Mouse (Mus musculus) hindbrain, postnatal 0 days (tissue): ENCODE results near the gene Ncoa5. TPM values are rescaled to one million over a fixed set of nuclear protein-coding genes. Genes with fewer than 3 reads are reported as not detected.
A peak's percentile ranks its signal among the peaks of the same experiment; 100 is the strongest.

ENCODE experiments used
- ATAC-seq: fragments of 200-750 bp; cut with Nextera tagmentation; 2 replicates; pipeline ENCODE4 v1.8.0; 2017; ENCODE audit warnings: mild to moderate bottlenecking, moderate TSS enrichment, moderate library complexity
- DNase-seq: peaks from one replicate; pipeline ENCODE4 v3.0.0-alpha.2; 2015; ENCODE audit warnings: low spot score
- H3K27ac ChIP-seq: fragments of 300-500 bp; sonication (generic); 2 replicates; pipeline ENCODE4 v1.5.1; 2014; ENCODE audit warnings: mild to moderate bottlenecking
- H3K27me3 ChIP-seq: fragments of 300-500 bp; sonication (generic); 2 replicates; pipeline ENCODE4 v1.6.1; 2014; ENCODE audit warnings: low read length, mixed read lengths; ENCODE audit not compliant: insufficient read depth
- H3K36me3 ChIP-seq: fragments of 300-500 bp; sonication (generic); 2 replicates; pipeline ENCODE4 v1.6.1; 2014; ENCODE audit warnings: low read length, mixed read lengths; ENCODE audit not compliant: insufficient read depth
- H3K4me1 ChIP-seq: fragments of 300-500 bp; sonication (generic); 2 replicates; pipeline ENCODE4 v1.6.1; 2014; ENCODE audit warnings: antibody characterized with exemption, low read length, mixed read lengths; ENCODE audit not compliant: insufficient read depth
- H3K4me2 ChIP-seq: fragments of 300-500 bp; sonication (generic); 2 replicates; pipeline ENCODE4 v1.6.1; 2014; ENCODE audit warnings: low read depth, mild to moderate bottlenecking, low read length, moderate library complexity, mixed read lengths
- H3K4me3 ChIP-seq: fragments of 300-500 bp; sonication (generic); 2 replicates; pipeline ENCODE4 v1.5.1; 2014; ENCODE audit warnings: low read length
- H3K9ac ChIP-seq: fragments of 300-500 bp; sonication (generic); replicated peaks from 2 replicates; pipeline ENCODE4 v1.6.1; 2014; ENCODE audit warnings: mild to moderate bottlenecking, low read length, moderate library complexity, mixed read lengths
- H3K9me3 ChIP-seq: fragments of 300-500 bp; sonication (generic); 2 replicates; pipeline ENCODE4 v1.6.1; 2016; ENCODE audit warnings: low read length, mixed read lengths
- CTCF ChIP-seq: IDR thresholded peaks from 2 replicates; pipeline ENCODE4 v1.5.1; 2016; ENCODE audit warnings: antibody characterized with exemption, control low read depth, low read depth
- WGBS: fragments of 180-500 bp; shearing (Covaris S2); extraction: QIAGEN DNeasy Blood & Tissue Kit; methylation state at CpG from one replicate; pipeline ENCODE4 v1.1.7; 2014; 5-methylcytosine and 5-hydroxymethylcytosine counted together
- polyA plus RNA-seq: library from polyadenylated mRNA; unstranded; fragments of >200 nt; fragmentation: Nextera tagmentation; extraction: Ambion mirVana; gene quantifications from 2 replicates; pipeline ENCODE4 v1.2.1, GENCODE M21; 2015
- total RNA-seq: library from RNA; depleted of rRNA; stranded (reverse); fragments of >200 nt; gene quantifications from 2 replicates; pipeline ENCODE4 v1.2.3, GENCODE M21; 2014

The Ncoa5 gene
- total and polyA plus RNA-seq, 2 experiments from 2014 or later = 55.5 to 60.8 TPM

GRCm38 (mm10) chr2:164964981-164965380 lies 69.7 kb downstream of the Ncoa5 start:
- ATAC-seq (no peak), DNase-seq (no peak)
- Histone ChIP-seq H3K4me2 (peak overlapping the region; percentile 47), H3K9me3 (no peaks in the 10 kb centered on the region), H3K36me3 (no peaks in the 10 kb centered on the region), H3K27me3 (peaks cover 29% of the 10 kb centered on the region), H3K4me1 (0 out of 2 replicates have a peak, but pooled peaks cover 10% of the 10 kb centered on the region), H3K4me3 (no peak overlapping the region), H3K27ac (peak overlapping the region; percentile 80), H3K9ac (no peak overlapping the region)
- 94% methylated on average over 1 of the region's 1 CpGs for WGBS
- TF ChIP-seq CTCF = no peak

GRCm38 (mm10) chr2:164964242-164964894 lies 70.3 kb downstream of the Ncoa5 start:
- Histone ChIP-seq H3K4me2 (peak overlapping the region; percentile 47), H3K9ac (no peak overlapping the region), H3K4me3 (no peak overlapping the region), H3K27me3 (peaks cover 23% of the 10 kb centered on the region), H3K9me3 (no peaks in the 10 kb centered on the region), H3K4me1 (0 out of 2 replicates have a peak, but pooled peaks cover 10% of the 10 kb centered on the region), H3K27ac (peak overlapping the region; percentile 80), H3K36me3 (no peaks in the 10 kb centered on the region)
- TF ChIP-seq CTCF = no peak
- 7% methylated on average over 9 of the region's 9 CpGs for WGBS
- DNase-seq (peak; percentile 84), ATAC-seq (peak; percentile 47)

GRCm38 (mm10) chr2:164962183-164962580 lies 72.5 kb downstream of the Ncoa5 start:
- WGBS = 48% methylated on average over 7 of the region's 7 CpGs

GRCm38 (mm10) chr2:164961506-164962182 lies 73.0 kb downstream of the Ncoa5 start:
- peak overlapping the region; percentile 69; the same call in 1 of the 2 replicates for H3K27ac ChIP-seq
- H3K9me3 ChIP-seq = no peaks in the 10 kb centered on the region
- H3K4me1 ChIP-seq = 0 out of 2 replicates have a peak, but pooled peaks cover 3% of the 10 kb centered on the region
- peak overlapping the region; percentile 61 for H3K4me2 ChIP-seq
- peak; percentile 86 for TF ChIP-seq CTCF
- ATAC-seq = peak; percentile 41; the same call in 1 of the 2 replicates
- peak; percentile 85 for DNase-seq
- WGBS = 6% methylated on average over 17 of the region's 17 CpGs
- 0 out of 2 replicates have a peak, but pooled peaks cover 2% of the 10 kb centered on the region for H3K27me3 ChIP-seq
- H3K36me3 ChIP-seq = no peaks in the 10 kb centered on the region
- peak overlapping the region; percentile 63 for H3K9ac ChIP-seq
- H3K4me3 ChIP-seq = peak overlapping the region; percentile 54

More at GRCm38 (mm10) chr2:164962183-164962580, 72.5 kb downstream of the Ncoa5 start:
- no peak for TF ChIP-seq CTCF
- H3K4me3 ChIP-seq = no peak overlapping the region; the same call in 1 of the 2 replicates
- H3K27ac ChIP-seq = no peak overlapping the region
- H3K4me2 ChIP-seq = peak overlapping the region; percentile 61; the same call in 1 of the 2 replicates
- H3K4me1 ChIP-seq = 0 out of 2 replicates have a peak, but pooled peaks cover 4% of the 10 kb centered on the region
- DNase-seq (no peak), ATAC-seq (no peak)
- no peaks in the 10 kb centered on the region for H3K9me3 ChIP-seq
- H3K27me3 ChIP-seq = peaks cover 8% of the 10 kb centered on the region; the same call in 1 of the 2 replicates
- no peaks in the 10 kb centered on the region for H3K36me3 ChIP-seq
- H3K9ac ChIP-seq = no peak overlapping the region

- Histone ChIP-seq H3K4me3 (peak within 1 kb of the TSS; percentile 54), H3K4me1 (0 out of 2 replicates have a peak, but pooled peaks cover 3% of the 10 kb centered on the region), H3K27me3 (no peaks in the 10 kb centered on the region), H3K4me2 (peak within 1 kb of the TSS; percentile 61), H3K36me3 (no peaks in the 10 kb centered on the region), H3K9ac (peak within 1 kb of the TSS; percentile 63), H3K27ac (peak within 1 kb of the TSS; percentile 69; the same call in 1 of the 2 replicates), H3K9me3 (no peaks in the 10 kb centered on the region)
- DNase-seq (peak; percentile 85), ATAC-seq (peak; percentile 62)
- no peak for TF ChIP-seq CTCF
- WGBS = 1% methylated on average over 34 of the region's 54 CpGs
Measured at GRCm38 (mm10) chr2:164960716-164961441, 73.8 kb downstream of the Ncoa5 start, which contains the start of gene Slc12a5. Slc12a5 (plus strand) TSS chr2:164960802.

- Histone ChIP-seq H3K4me2 (no peak overlapping the region), H3K4me3 (no peak overlapping the region), H3K9ac (no peak overlapping the region), H3K9me3 (no peaks in the 10 kb centered on the region), H3K4me1 (no peaks in the 10 kb centered on the region), H3K36me3 (no peaks in the 10 kb centered on the region), H3K27me3 (no peaks in the 10 kb centered on the region), H3K27ac (no peak overlapping the region)
- peak; percentile 35 for TF ChIP-seq CTCF
- no peak for ATAC-seq
- DNase-seq = no peak
- 59% methylated on average over 9 of the region's 9 CpGs for WGBS
Measured at GRCm38 (mm10) chr2:164957548-164958315, 76.9 kb downstream of the Ncoa5 start.
